Mouse (Mus musculus) R1 (cell line): ENCODE measurements at regions not wholly inside any gene's neighbourhood (a gene's known extent, or its start where the extent isn't known, plus 50 kb on each side); places are given as distances from the start of the nearest gene placed in this dataset.
A peak's percentile ranks its signal among the peaks of the same experiment; 100 is the strongest.
"Not testable (repeated sequence)": the region's sequence is repeated elsewhere in the genome, so short reads cannot be mapped to it uniquely, and the experiment has no call there.

Experiments used
- DNase-seq: peaks from one replicate; pipeline ENCODE4 v3.0.0-alpha.2; 2018; ENCODE audit warnings: low read depth, low spot score

DNA sequence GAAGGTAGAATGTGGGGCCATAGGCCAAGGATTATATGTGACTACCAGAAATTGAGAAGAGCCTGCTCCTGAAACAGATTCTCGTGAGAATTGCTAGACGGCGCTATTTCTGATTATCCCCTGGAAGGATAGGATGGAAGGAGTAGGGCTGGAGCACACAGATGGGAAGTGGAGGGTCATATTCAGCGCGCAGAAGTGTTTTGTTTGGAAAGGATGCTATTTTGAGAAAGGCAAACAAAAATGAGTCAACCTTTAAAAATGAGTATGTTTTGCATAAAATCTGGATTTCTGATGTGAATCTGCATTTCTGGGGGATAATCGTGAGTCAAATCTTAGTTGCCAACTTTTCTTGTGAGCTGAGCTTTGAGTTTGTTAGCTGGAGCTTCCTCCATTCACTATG is 58.1 kb upstream of the Fshb start:
- DNase-seq = no peak

GRCm38 (mm10) chr2:107118711-107119474 is 59.4 kb upstream of the Fshb start:
- DNase-seq = no peak

GRCm38 (mm10) chr2:107119697-107120096 is 60.2 kb upstream of the Fshb start:
- no peak for DNase-seq

DNA sequence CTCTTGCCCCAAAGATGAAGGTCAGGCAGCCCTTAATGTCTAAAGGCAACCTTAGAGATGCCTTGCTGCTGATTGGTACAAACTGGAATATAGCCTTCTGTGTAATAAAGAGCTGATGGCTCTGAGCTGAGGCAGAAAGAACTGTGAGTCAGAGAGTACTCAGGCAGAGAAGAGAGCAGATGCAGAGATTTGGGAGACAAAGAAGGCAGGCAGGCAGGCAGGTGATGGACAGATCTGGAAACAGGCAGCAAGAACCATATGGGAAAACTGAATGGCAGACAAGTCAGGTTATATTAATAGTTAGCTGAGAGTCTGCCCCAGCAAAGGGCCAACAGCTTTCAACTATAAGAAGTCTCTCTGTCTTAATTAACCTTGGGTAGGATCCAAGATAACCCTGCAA is 73.7 kb upstream of the Fshb start:
- DNase-seq = no peak

- DNase-seq = no peak
Measured at GRCm38 (mm10) chr2:107149317-107149716, 89.9 kb upstream of the Fshb start.

GRCm38 (mm10) chr2:107149851-107150250 is 90.4 kb upstream of the Fshb start:
- DNase-seq = no peak

DNA sequence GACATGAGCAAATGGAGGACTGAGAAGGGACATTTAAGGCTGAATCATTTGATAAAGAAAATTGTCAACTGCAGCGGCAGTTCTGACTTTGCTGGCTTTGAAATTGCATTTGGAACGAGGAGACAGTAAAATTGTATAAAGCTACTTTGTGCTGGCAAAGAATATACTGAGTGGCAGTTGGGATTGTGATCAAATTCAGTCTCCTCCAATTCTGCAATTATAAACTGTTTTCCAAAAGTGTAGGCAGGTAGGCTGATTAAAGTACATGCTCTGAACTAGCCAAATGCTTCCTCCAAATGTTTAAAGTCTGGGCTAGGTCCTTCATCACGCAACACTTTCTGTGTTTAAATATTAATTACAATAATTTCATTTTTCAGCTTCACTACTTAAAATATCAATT is 90.9 kb upstream of the Fshb start:
- DNase-seq = no peak

DNA sequence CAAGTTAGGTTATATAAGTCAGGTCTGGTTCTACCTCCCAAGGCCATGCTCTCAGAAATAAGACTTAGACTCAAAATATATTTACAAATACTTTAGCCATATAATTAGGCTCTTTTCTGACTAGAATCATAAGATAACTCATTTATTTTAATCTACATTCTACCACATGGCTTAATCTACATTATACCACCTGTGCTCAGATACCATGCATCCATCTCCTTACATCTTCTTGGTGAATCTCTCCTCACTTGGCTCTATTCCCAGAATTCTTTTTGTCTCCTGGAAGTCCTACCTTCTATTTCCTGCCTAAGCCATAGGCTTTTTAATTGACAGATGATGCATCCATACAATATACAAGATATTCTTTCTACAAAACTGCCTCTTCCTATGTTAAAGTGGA is 92.4 kb upstream of the Fshb start:
- DNase-seq = no peak

DNA sequence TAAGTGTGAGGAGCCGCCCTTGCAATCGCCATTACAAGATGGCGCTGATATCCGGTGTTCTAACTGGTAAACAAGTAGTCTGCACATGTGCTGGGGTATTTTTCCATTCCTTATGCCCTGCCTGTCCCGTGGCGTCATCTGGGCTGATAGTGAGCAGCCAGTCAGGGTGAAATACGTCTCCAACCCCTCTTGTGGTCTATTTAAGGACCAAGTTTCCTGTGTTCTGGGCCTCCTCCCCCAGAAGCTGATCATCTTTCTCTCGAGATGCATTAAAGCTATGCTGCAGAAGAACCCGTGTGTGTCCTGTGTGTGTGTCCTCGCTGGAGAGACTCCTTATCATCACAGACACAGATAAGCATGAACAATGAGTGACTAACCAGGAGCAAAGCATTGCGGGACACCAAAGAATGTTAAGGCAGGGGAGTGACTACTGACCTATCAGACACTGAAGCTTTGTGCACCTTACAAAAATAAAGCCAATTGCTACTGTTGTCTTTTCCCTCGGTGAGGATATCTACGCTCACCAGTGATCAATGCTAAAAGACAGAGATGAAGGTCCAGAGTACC is 99.5 kb upstream of the Fshb start:
- DNase-seq = not testable (repeated sequence)

DNA sequence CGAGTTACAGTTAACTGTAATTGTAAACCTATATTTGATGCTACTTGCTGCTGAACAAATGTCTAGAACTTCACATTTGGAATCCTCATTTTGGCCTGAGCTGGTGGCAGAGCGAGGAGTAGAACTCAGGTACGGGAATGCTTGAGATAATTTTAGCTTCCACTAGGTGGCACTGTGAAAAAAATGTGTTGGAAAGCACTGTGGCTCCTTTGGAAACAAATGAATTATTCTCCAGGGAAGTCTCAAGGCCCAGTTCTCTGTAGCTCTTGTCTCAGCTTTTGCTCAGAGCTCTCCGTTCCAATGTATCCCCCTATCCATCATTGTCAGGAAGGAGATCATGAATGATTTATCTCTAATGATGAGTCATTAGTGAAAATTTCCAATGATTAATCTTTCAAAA is 114.7 kb upstream of the Kcna4 start:
- DNase-seq = peak; percentile 43

DNA sequence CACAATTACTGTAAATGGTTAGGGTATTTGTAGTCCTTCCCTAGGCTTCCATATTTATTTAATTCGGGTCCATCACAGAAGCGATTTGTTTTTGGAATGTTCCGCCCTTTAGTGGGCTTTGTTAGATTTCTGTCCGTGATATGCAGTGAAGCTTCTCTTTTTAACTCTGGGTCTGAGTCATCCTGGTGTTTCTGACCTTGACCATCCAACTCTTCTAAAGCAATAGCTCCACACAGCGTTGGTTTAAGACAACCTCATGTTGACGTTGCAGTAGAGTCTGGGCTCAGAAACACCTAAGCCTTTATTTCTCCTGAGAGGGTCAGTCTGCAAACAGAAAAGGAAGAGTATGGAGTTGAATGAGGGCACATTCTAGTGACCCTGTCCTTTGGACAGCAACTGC is 107.4 kb upstream of the Kcna4 start:
- no peak for DNase-seq

GRCm38 (mm10) chr2:107184864-107185263 is 105.6 kb upstream of the Kcna4 start:
- no peak for DNase-seq

DNA sequence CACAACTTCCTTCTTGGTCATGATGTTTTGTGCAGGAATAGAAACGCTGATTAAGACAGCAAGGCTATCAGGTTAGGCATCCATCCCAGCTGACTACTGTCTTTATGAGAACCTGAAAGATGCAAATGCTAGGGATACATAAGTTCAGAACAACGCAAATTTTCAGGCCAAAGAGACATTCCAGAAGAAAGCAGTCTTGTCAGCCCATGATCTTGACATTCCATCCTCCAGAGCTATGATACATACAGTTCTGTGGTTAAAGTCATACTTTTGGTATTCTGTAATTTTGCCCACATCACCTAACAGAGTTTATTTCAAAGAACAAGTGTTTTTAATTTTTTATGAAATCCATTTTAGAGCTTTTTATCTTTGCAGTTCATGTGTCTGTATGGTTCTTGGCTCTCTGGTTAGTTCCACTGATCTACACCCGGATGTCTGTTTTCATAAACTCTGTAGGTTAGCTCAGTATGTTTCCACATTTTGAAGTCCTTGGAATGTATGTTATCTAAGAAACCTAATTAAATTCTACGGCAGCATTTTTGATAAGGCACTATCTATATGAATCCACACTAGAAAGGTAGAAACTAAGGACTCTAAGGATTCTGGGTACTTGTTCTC is 88.5 kb upstream of the Kcna4 start:
- no peak for DNase-seq

- DNase-seq = no peak
Measured at GRCm38 (mm10) chr2:107202474-107202858, 88.0 kb upstream of the Kcna4 start.

DNA sequence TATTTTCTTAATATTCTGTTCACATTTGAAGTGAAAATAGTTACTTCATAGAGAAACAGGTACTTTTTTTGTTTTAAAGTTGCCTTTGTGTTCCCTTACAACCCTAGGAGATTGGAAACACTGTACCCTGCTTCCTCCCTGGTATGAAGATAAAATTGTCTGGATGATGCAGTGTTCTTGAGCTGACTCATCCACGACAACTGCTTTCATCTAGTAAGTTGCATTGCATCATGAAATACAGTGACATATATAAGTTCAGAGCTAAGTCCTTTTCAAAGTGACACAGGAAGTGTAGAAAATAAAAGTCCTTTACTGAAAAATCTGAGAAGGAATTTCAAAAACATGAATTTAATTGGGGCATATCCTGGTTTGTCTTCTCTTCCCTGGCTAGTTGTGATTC is 68.9 kb upstream of the Kcna4 start:
- DNase-seq = no peak

GRCm38 (mm10) chr2:107224679-107225078 is 65.8 kb upstream of the Kcna4 start:
- no peak for DNase-seq

DNA sequence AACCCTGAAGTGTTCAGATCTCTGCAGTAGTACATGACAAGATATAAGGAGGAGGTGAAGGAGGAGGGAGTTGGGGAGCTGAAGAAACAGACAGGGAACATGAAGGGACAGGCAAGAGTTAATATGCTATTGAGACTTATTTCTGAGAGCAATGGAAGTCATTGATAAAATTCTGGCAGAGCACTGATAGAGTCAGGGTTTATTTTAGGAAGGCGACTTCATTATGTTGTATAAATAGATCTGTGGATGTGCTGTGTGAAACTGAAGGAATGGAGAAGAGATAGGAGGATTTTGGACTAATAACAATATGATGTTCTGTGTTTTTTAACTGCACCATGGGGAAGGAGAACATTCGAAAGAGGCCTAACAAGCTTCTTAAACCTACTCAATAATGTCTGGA is 63.0 kb upstream of the Kcna4 start:
- no peak for DNase-seq

- no peak for DNase-seq
Measured at GRCm38 (mm10) chr2:107228287-107228686, 62.2 kb upstream of the Kcna4 start.

DNA sequence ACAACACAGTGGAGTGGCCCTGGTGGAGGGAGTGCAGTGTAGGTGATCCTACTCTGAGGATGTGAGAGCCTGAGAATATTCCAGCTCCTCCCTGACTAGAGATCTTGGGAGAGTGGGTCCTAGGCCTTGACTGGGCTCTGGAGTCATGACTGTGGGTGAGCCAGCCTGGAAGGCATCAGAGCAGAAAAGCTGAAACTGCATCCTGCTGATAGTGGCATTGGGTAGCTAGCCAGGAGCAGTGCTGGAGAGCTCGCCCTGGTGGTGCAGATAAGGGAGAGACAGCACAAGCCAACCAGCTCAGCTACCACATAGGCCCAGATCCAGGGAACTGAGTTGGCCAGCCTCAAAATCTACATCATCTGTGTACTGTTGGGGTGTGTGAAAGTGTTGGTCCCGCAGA is 58.8 kb upstream of the Kcna4 start:
- no peak for DNase-seq

GRCm38 (mm10) chr2:107232885-107233284 is 57.6 kb upstream of the Kcna4 start:
- DNase-seq = no peak
